Mouse (Mus musculus) thymus, adult 2 months (tissue): ENCODE results near the gene Phf24. TPM values are rescaled to one million over a fixed set of nuclear protein-coding genes. Genes with fewer than 3 reads are reported as not detected.
A peak's percentile ranks its signal among the peaks of the same experiment; 100 is the strongest.

ENCODE experiments used
- DNase-seq: peaks from one replicate; pipeline ENCODE4 v3.0.0; 2021
- H3K27ac ChIP-seq: fragments of 200-500 bp; 2 replicates; pipeline ENCODE4 v1.5.1; 2012; ENCODE audit warnings: low read length, control low read depth; ENCODE audit not compliant: control insufficient read depth, insufficient read depth
- H3K27me3 ChIP-seq: fragments of 200-500 bp; 2 replicates; pipeline ENCODE4 v1.6.1; 2012; ENCODE audit warnings: mild to moderate bottlenecking, low read length, moderate library complexity, mixed read lengths; ENCODE audit not compliant: control insufficient read depth, insufficient read depth
- H3K36me3 ChIP-seq: fragments of 200-500 bp; 2 replicates; pipeline ENCODE4 v1.6.1; 2012; ENCODE audit warnings: mild to moderate bottlenecking, low read length, moderate library complexity; ENCODE audit not compliant: control insufficient read depth, insufficient read depth
- H3K4me1 ChIP-seq: fragments of 200-500 bp; replicated peaks from 2 replicates; pipeline ENCODE4 v1.6.1; 2012; ENCODE audit warnings: low read length; ENCODE audit not compliant: control insufficient read depth, insufficient read depth
- H3K4me3 ChIP-seq: fragments of 200-500 bp; 2 replicates; pipeline ENCODE4 v1.5.1; 2012; ENCODE audit warnings: mild to moderate bottlenecking, low read length, control low read depth, moderate library complexity; ENCODE audit not compliant: control insufficient read depth, insufficient read depth
- CTCF ChIP-seq: fragments of 200-500 bp; IDR thresholded peaks from 2 replicates; pipeline ENCODE4 v1.5.1; 2012; ENCODE audit warnings: mild to moderate bottlenecking, control low read depth, low read length, moderate library complexity, borderline replicate concordance; ENCODE audit not compliant: control insufficient read depth, poor library complexity, insufficient read depth; ENCODE audit errors: extremely low read depth
- POLR2A ChIP-seq: fragments of 200-500 bp; IDR thresholded peaks from 2 replicates; pipeline ENCODE4 v1.6.1; 2012; ENCODE audit warnings: mild to moderate bottlenecking, low read length, control low read depth, moderate library complexity; ENCODE audit not compliant: control insufficient read depth, poor library complexity, insufficient read depth; ENCODE audit errors: extremely low read depth
- WGBS: fragments of 180-500 bp; shearing (Covaris S2); methylation state at CpG from one replicate; pipeline ENCODE4 v1.1.7; 2018; 5-methylcytosine and 5-hydroxymethylcytosine counted together
- polyA plus RNA-seq: library from polyadenylated mRNA; depleted of rRNA; stranded (reverse); fragments of >200 nt; gene quantifications from 2 replicates; pipeline ENCODE4 v1.2.3, GENCODE M21; 2012

Phf24 gene
- polyA plus RNA-seq, 1 experiment, result 2.3 TPM

- Histone ChIP-seq H3K36me3 (no peaks in the 10 kb centered on the region), H3K27me3 (no peaks in the 10 kb centered on the region), H3K4me1 (no peaks in the 10 kb centered on the region), H3K4me3 (no peak overlapping the region), H3K27ac (no peak overlapping the region)
- TF ChIP-seq CTCF (no peak), POLR2A (no peak)
- 96% methylated on average over 6 of the region's 6 CpGs for WGBS
- DNase-seq, result no peak
These were observed 27.7 kb upstream of the Phf24 start for GRCm38 (mm10) chr4:42888806-42889205.

GRCm38 (mm10) chr4:42891176-42891575 lies 25.3 kb upstream of the Phf24 start:
- Histone ChIP-seq H3K4me1 (no peaks in the 10 kb centered on the region), H3K36me3 (no peaks in the 10 kb centered on the region), H3K27ac (no peak overlapping the region), H3K4me3 (no peak overlapping the region), H3K27me3 (no peaks in the 10 kb centered on the region)
- WGBS, result 88% methylated on average over 7 of the region's 7 CpGs
- no peak for TF ChIP-seq CTCF
- no peak for TF ChIP-seq POLR2A
- DNase-seq, result no peak

GRCm38 (mm10) chr4:42895118-42895517 lies 21.3 kb upstream of the Phf24 start:
- Histone ChIP-seq H3K27me3 (no peaks in the 10 kb centered on the region), H3K36me3 (no peaks in the 10 kb centered on the region), H3K4me3 (no peak overlapping the region), H3K27ac (no peak overlapping the region), H3K4me1 (no peaks in the 10 kb centered on the region)
- TF ChIP-seq POLR2A, result no peak
- no peak for TF ChIP-seq CTCF
- 92% methylated on average over 7 of the region's 7 CpGs for WGBS
- no peak for DNase-seq

GRCm38 (mm10) chr4:42898914-42899313 lies 17.5 kb upstream of the Phf24 start:
- TF ChIP-seq CTCF (no peak), POLR2A (no peak)
- WGBS, result 84% methylated on average over 3 of the region's 3 CpGs

GRCm38 (mm10) chr4:42900878-42901277 lies 15.6 kb upstream of the Phf24 start:
- H3K27me3 ChIP-seq, result no peaks in the 10 kb centered on the region
- DNase-seq, result no peak
- H3K36me3 ChIP-seq, result no peaks in the 10 kb centered on the region
- no peak overlapping the region for H3K27ac ChIP-seq
- H3K4me1 ChIP-seq, result no peaks in the 10 kb centered on the region
- TF ChIP-seq CTCF (no peak), POLR2A (no peak)
- WGBS, result 66% methylated on average over 5 of the region's 5 CpGs
- H3K4me3 ChIP-seq, result no peak overlapping the region

More at GRCm38 (mm10) chr4:42898914-42899313, 17.5 kb upstream of the Phf24 start:
- no peaks in the 10 kb centered on the region for H3K4me1 ChIP-seq
- no peak for DNase-seq
- H3K27me3 ChIP-seq, result no peaks in the 10 kb centered on the region
- no peaks in the 10 kb centered on the region for H3K36me3 ChIP-seq
- no peak overlapping the region for H3K4me3 ChIP-seq
- H3K27ac ChIP-seq, result no peak overlapping the region

GRCm38 (mm10) chr4:42902174-42902573 lies 14.3 kb upstream of the Phf24 start:
- H3K36me3 ChIP-seq, result no peaks in the 10 kb centered on the region
- no peaks in the 10 kb centered on the region for H3K4me1 ChIP-seq
- 48% methylated on average over 9 of the region's 9 CpGs for WGBS
- no peak overlapping the region for H3K4me3 ChIP-seq
- no peak overlapping the region for H3K27ac ChIP-seq
- TF ChIP-seq POLR2A (no peak), CTCF (peak; percentile 45; the same call in 1 of the 2 replicates)
- no peaks in the 10 kb centered on the region for H3K27me3 ChIP-seq
- peak; percentile 15 for DNase-seq

GRCm38 (mm10) chr4:42902730-42903129 lies 13.7 kb upstream of the Phf24 start:
- Histone ChIP-seq H3K4me3 (no peak overlapping the region), H3K4me1 (no peaks in the 10 kb centered on the region), H3K27me3 (no peaks in the 10 kb centered on the region), H3K36me3 (no peaks in the 10 kb centered on the region), H3K27ac (no peak overlapping the region)
- TF ChIP-seq POLR2A (no peak), CTCF (no peak)
- WGBS, result 93% methylated on average over 5 of the region's 5 CpGs
- no peak for DNase-seq

- Histone ChIP-seq H3K4me3 (no peak overlapping the region), H3K27me3 (no peaks in the 10 kb centered on the region), H3K36me3 (no peaks in the 10 kb centered on the region), H3K4me1 (no peaks in the 10 kb centered on the region), H3K27ac (no peak overlapping the region)
- DNase-seq, result no peak
- no peak for TF ChIP-seq CTCF
- no peak for TF ChIP-seq POLR2A
- 69% methylated on average over 1 of the region's 1 CpGs for WGBS
These were observed 12.5 kb upstream of the Phf24 start for GRCm38 (mm10) chr4:42903942-42904341.
